Mouse (Mus musculus) embryonic fibroblast, embryonic 13.5 days (primary cell): ENCODE data around the gene Sod1.

Experiments
- CTCF ChIP-seq: IDR thresholded peaks from 2 replicates; pipeline ENCODE4 v1.5.1; 2011; ENCODE audit warnings: mild to moderate bottlenecking, control low read depth, low read length, moderate library complexity, borderline replicate concordance; ENCODE audit not compliant: insufficient read depth
- POLR2A ChIP-seq: IDR thresholded peaks from 2 replicates; pipeline ENCODE4 v1.6.1; 2011; ENCODE audit warnings: low read depth, mild to moderate bottlenecking, control low read depth, low read length, moderate library complexity

DNA sequence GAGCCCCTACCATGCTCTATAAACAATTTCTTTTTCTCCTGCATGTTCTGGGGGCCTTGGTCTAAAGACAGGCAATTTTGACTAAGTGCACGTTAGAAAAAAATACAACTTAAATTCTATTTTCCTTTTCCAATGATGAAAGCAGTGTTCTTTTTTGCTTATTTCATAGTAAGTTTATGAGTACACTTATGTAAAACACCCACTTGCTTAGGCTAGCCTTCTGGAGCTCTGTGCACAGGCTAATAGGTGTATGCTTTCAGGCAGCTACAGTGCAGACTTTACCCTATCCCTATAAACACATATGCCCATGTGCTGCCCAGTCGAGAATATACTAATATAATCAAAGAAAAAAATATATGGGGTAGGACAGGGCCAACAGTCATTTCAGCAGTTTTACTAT is 32.0 kb downstream of the Sod1 start:
- TF ChIP-seq CTCF (no peak), POLR2A (no peak)
